Mouse (Mus musculus) E14TG2a.4 (cell line): ENCODE data around the gene Mrpl33.

Source experiments
- CTCF ChIP-seq: conservative IDR thresholded peaks from 2 replicates; pipeline ENCODE4 v1.5.1; 2014; ENCODE audit warnings: low read length
- POU5F1 ChIP-seq: IDR thresholded peaks from 2 replicates; pipeline ENCODE4 v1.6.1; 2014; ENCODE audit warnings: low read length, borderline replicate concordance

GRCm38 (mm10) chr5:31627117-31627516 lies 30.4 kb downstream of the Mrpl33 start:
- no peak for TF ChIP-seq CTCF
- no peak for TF ChIP-seq POU5F1
